Mouse (Mus musculus) heart, postnatal 0 days (tissue): ENCODE measurements around the gene Sohlh1.

Source experiments
- CTCF ChIP-seq: IDR thresholded peaks from 2 replicates; pipeline ENCODE4 v1.5.1; 2016; ENCODE audit warnings: antibody characterized with exemption, control low read depth, low read depth
- EP300 ChIP-seq: IDR thresholded peaks from 2 replicates; pipeline ENCODE4 v1.6.1; 2016; ENCODE audit warnings: antibody characterized with exemption, low read depth

GRCm38 (mm10) chr2:25828344-25828947 is 18.6 kb downstream of the Sohlh1 start:
- TF ChIP-seq CTCF (no peak), EP300 (no peak)
